ENCODE assay signal across 13 mouse cellular contexts in genomic region chr2:14535246-14535671, GRCm38 (mm10).
DNase-seq lines count a peak whose midpoint lies in the region; ATAC-seq and TF ChIP-seq lines count a peak whose summit lies in the region.
"Had no signal": no experiment of that assay in that cellular context is flagged by ENCODE, and none has a peak within 500 bp of the region (broad histone marks: within the 10 kb centered on the region; RNA-seq: fewer than 3 reads in every experiment).

No protein-coding gene starts in this region.

- H3K27ac ChIP-seq in lung, embryonic 15.5 days = peak overlapping the region; percentile 16; the same call in 1 of the 2 replicates
- H3K27ac ChIP-seq in forebrain, embryonic 12.5 days = peak overlapping the region; percentile 57; the same call in 1 of the 2 replicates
- H3K27ac ChIP-seq in hindbrain, embryonic 16.5 days (ENCODE audit: low read depth, low read length) = no peak overlapping the region
- H3K27ac ChIP-seq in heart, embryonic 12.5 days (ENCODE audit: poor library complexity, severe bottlenecking) = no peak overlapping the region
- H3K27ac ChIP-seq: liver, embryonic 14.5 days had no signal

- no peak for TF ChIP-seq POLR2A in myocyte (IDR thresholded peaks at IDR 0.05; ENCODE audit: insufficient read length, low read depth)

- 83% methylated on average over 3 of the region's 3 CpGs for WGBS in lung, embryonic 15.5 days
- WGBS in forebrain, embryonic 12.5 days = 10% methylated on average over 3 of the region's 3 CpGs
- 31% methylated on average over 3 of the region's 3 CpGs for WGBS in hindbrain, embryonic 16.5 days
- 84% methylated on average over 3 of the region's 3 CpGs for WGBS in heart, embryonic 12.5 days

- DNase-seq in lung, postnatal 14 days = no peak
- DNase-seq in urinary bladder, postnatal 36 days (ENCODE audit: low spot score in 2 of 2) = no peak
- DNase-seq: adrenal gland, postnatal 14 days; cerebellum, postnatal 36 days; gastrocnemius, postnatal 10 days; kidney, postnatal 36 days had no signal

- H3K36me3 ChIP-seq in lung, embryonic 15.5 days = no peaks in the 10 kb centered on the region
- H3K36me3 ChIP-seq in forebrain, embryonic 12.5 days (replicated peaks) = no peaks in the 10 kb centered on the region
- no peaks in the 10 kb centered on the region for H3K36me3 ChIP-seq in hindbrain, embryonic 16.5 days (ENCODE audit: control insufficient read depth, insufficient read depth, low read length)
- H3K36me3 ChIP-seq in myocyte (ENCODE audit: control insufficient read depth, insufficient read depth) = no peaks in the 10 kb centered on the region
- no peaks in the 10 kb centered on the region for H3K36me3 ChIP-seq in heart, embryonic 12.5 days

- ATAC-seq in lung, embryonic 15.5 days (ENCODE audit: borderline replicate concordance, extremely low read depth, low FRiP score, low TSS enrichment) = no peak; the same call in 1 of the 2 replicates
- ATAC-seq in forebrain, embryonic 12.5 days (ENCODE audit: low FRiP score) = peak; percentile 83
- ATAC-seq in hindbrain, embryonic 16.5 days = peak; percentile 91
- ATAC-seq in erythroid progenitor cell, adult 5-6 weeks (replicated peaks; ENCODE audit: low FRiP score, poor library complexity, severe bottlenecking) = no peak
- ATAC-seq in heart, embryonic 12.5 days (ENCODE audit: insufficient number of reproducible peaks, low FRiP score) = no peak

- H3K4me2 ChIP-seq in lung, embryonic 15.5 days = no peak overlapping the region
- no peak overlapping the region for H3K4me2 ChIP-seq in forebrain, embryonic 12.5 days
- H3K4me2 ChIP-seq in hindbrain, embryonic 16.5 days (ENCODE audit: low read length) = no peak overlapping the region
- peak overlapping the region; percentile 27 for H3K4me2 ChIP-seq in myocyte (ENCODE audit: low read depth)
- H3K4me2 ChIP-seq in heart, embryonic 12.5 days = no peak overlapping the region

- H3K4me1 ChIP-seq in lung, embryonic 15.5 days = peaks cover 7% of the 10 kb centered on the region; the same call in 1 of the 2 replicates
- peaks cover 6% of the 10 kb centered on the region for H3K4me1 ChIP-seq in forebrain, embryonic 12.5 days
- H3K4me1 ChIP-seq in hindbrain, embryonic 16.5 days (ENCODE audit: control insufficient read depth, insufficient read depth, low read depth, low read length) = peaks cover 5% of the 10 kb centered on the region
- H3K4me1 ChIP-seq in heart, embryonic 12.5 days (replicated peaks) = no peaks in the 10 kb centered on the region

- no peaks in the 10 kb centered on the region for H3K27me3 ChIP-seq in lung, embryonic 15.5 days
- H3K27me3 ChIP-seq in forebrain, embryonic 12.5 days = no peaks in the 10 kb centered on the region
- no peaks in the 10 kb centered on the region for H3K27me3 ChIP-seq in hindbrain, embryonic 16.5 days (replicated peaks; ENCODE audit: control insufficient read depth, insufficient read depth, low read length)
- no peaks in the 10 kb centered on the region for H3K27me3 ChIP-seq in myocyte (ENCODE audit: control insufficient read depth, insufficient read depth, insufficient read length)
- H3K27me3 ChIP-seq in heart, embryonic 12.5 days (replicated peaks) = no peaks in the 10 kb centered on the region

- no peak overlapping the region for H3K4me3 ChIP-seq in lung, embryonic 15.5 days
- H3K4me3 ChIP-seq in forebrain, embryonic 12.5 days (replicated peaks) = no peak overlapping the region
- no peak overlapping the region for H3K4me3 ChIP-seq in hindbrain, embryonic 16.5 days (ENCODE audit: low read length)
- H3K4me3 ChIP-seq in myocyte = no peak overlapping the region
- no peak overlapping the region for H3K4me3 ChIP-seq in heart, embryonic 12.5 days

- no peaks in the 10 kb centered on the region for H3K9me3 ChIP-seq in lung, embryonic 15.5 days
- no peaks in the 10 kb centered on the region for H3K9me3 ChIP-seq in forebrain, embryonic 12.5 days
- H3K9me3 ChIP-seq in hindbrain, embryonic 16.5 days (ENCODE audit: control insufficient read depth, low read length) = no peaks in the 10 kb centered on the region
- H3K9me3 ChIP-seq in heart, embryonic 12.5 days (replicated peaks) = no peaks in the 10 kb centered on the region

- no peaks in the 10 kb centered on the region for H3K79me2 ChIP-seq in myocyte (ENCODE audit: control insufficient read depth, insufficient read depth)

- no peak overlapping the region for H3K9ac ChIP-seq in lung, embryonic 15.5 days
- no peak overlapping the region for H3K9ac ChIP-seq in forebrain, embryonic 12.5 days
- H3K9ac ChIP-seq in hindbrain, embryonic 16.5 days (ENCODE audit: low read depth, low read length) = no peak overlapping the region
- H3K9ac ChIP-seq in heart, embryonic 12.5 days = no peak overlapping the region
- H3K9ac ChIP-seq: liver, embryonic 14.5 days had no signal

- H3ac ChIP-seq in myocyte (ENCODE audit: control insufficient read depth, insufficient read length) = no peak overlapping the region

TF ChIP-seq in myocyte, 11 proteins besides CTCF, POLR2A, EP300 and RAD21:
- no peak for TF ChIP-seq MYOG (IDR thresholded peaks at IDR 0.05; ENCODE audit: control insufficient read depth in 1 of 3, insufficient read depth in 1 of 3, insufficient read length in 2 of 3, low read depth in 2 of 3)
- TF ChIP-seq SRF (IDR thresholded peaks at IDR 0.05; ENCODE audit: control insufficient read depth, insufficient read length, low read depth) = no peak
- no peak for TF ChIP-seq USF1 (IDR thresholded peaks at IDR 0.05; ENCODE audit: low read depth)
- no peak for TF ChIP-seq E2F4 (IDR thresholded peaks at IDR 0.05; ENCODE audit: insufficient read depth)
- no peak for TF ChIP-seq MAX (IDR thresholded peaks at IDR 0.05; ENCODE audit: low read depth)

Comparison
In these comparisons a context has a peak if more than half of its experiments do, and no peak if none do; other contexts are left out.
1. ATAC-seq: peak in forebrain, embryonic 12.5 days (single experiment) and hindbrain, embryonic 16.5 days (single experiment); none in lung, embryonic 15.5 days (single experiment), erythroid progenitor cell, adult 5-6 weeks (single experiment) and heart, embryonic 12.5 days (single experiment).
2. H3K27ac ChIP-seq: peak in lung, embryonic 15.5 days (single experiment) and forebrain, embryonic 12.5 days (single experiment); none in hindbrain, embryonic 16.5 days (single experiment) and heart, embryonic 12.5 days (single experiment).